Mouse (Mus musculus) hindbrain, embryonic 10.5 days (tissue): ENCODE results near the gene Eef1e1. TPM values are rescaled to one million over a fixed set of nuclear protein-coding genes. Genes with fewer than 3 reads are reported as not detected.
"Not testable (repeated sequence)": the region's sequence is repeated elsewhere in the genome, so short reads cannot be mapped to it uniquely, and the experiment has no call there.

Experiments used
- DNase-seq: peaks from one replicate; pipeline ENCODE4 v3.0.0-alpha.2; 2017; ENCODE audit warnings: low spot score
- H3K27ac ChIP-seq: fragments of 300-500 bp; sonication (generic); 2 replicates; pipeline ENCODE4 v1.5.1; 2016; ENCODE audit warnings: mild to moderate bottlenecking, moderate library complexity
- H3K27me3 ChIP-seq: fragments of 300-500 bp; sonication (generic); 2 replicates; pipeline ENCODE4 v1.6.1; 2016; ENCODE audit warnings: mild to moderate bottlenecking; ENCODE audit not compliant: poor library complexity, insufficient read depth, severe bottlenecking
- H3K36me3 ChIP-seq: fragments of 300-500 bp; sonication (generic); 2 replicates; pipeline ENCODE4 v1.6.1; 2016; ENCODE audit warnings: mild to moderate bottlenecking, moderate library complexity
- H3K4me1 ChIP-seq: fragments of 300-500 bp; sonication (generic); replicated peaks from 2 replicates; pipeline ENCODE4 v1.6.1; 2016; ENCODE audit warnings: mild to moderate bottlenecking
- H3K4me3 ChIP-seq: fragments of 300-500 bp; sonication (generic); 2 replicates; pipeline ENCODE4 v1.5.1; 2016; ENCODE audit warnings: mild to moderate bottlenecking, moderate library complexity
- H3K9me3 ChIP-seq: fragments of 300-500 bp; sonication (generic); 2 replicates; pipeline ENCODE4 v1.6.1; 2016; ENCODE audit warnings: mild to moderate bottlenecking, moderate library complexity
- WGBS: fragments of 180-500 bp; shearing (Covaris S2); methylation state at CpG from one replicate; pipeline ENCODE4 v1.1.7; 2016; 5-methylcytosine and 5-hydroxymethylcytosine counted together
- polyA plus RNA-seq: library from polyadenylated mRNA; unstranded; fragments of >200 nt; fragmentation: Nextera tagmentation; extraction: Ambion mirVana; gene quantifications from 2 replicates; pipeline ENCODE4 v1.2.1, GENCODE M21; 2016

Gene Eef1e1
- 69.4 and 71.5 TPM in 2 replicates for polyA plus RNA-seq

GRCm38 (mm10) chr13:38658528-38659280 is at the start of gene Eef1e1:
Gene Eef1e1 (minus strand): TSS chr13:38659058.
- under 1% methylated on average over 59 of the region's 59 CpGs for WGBS
- peak; percentile 95 for DNase-seq
- Histone ChIP-seq H3K4me1 (peaks cover 12% of the 10 kb centered on the region), H3K9me3 (0 out of 2 replicates have a peak, but pooled peaks cover 3% of the 10 kb centered on the region), H3K27me3 (no peaks in the 10 kb centered on the region), H3K4me3 (peak within 1 kb of the TSS; percentile 95), H3K36me3 (peaks cover 32% of the 10 kb centered on the region), H3K27ac (peak within 1 kb of the TSS; percentile 97)

- no peaks in the 10 kb centered on the region for H3K4me1 ChIP-seq
- H3K27me3 ChIP-seq, result no peaks in the 10 kb centered on the region
- H3K4me3 ChIP-seq, result no peak overlapping the region
- no peaks in the 10 kb centered on the region for H3K36me3 ChIP-seq
- no peaks in the 10 kb centered on the region for H3K9me3 ChIP-seq
- DNase-seq, result no peak
- WGBS, result 87% methylated on average over 6 of the region's 6 CpGs
- H3K27ac ChIP-seq, result no peak overlapping the region
Observed at GRCm38 (mm10) chr13:38690845-38691244, 32.0 kb upstream of the Eef1e1 start.

- Histone ChIP-seq H3K4me1 (no peaks in the 10 kb centered on the region), H3K36me3 (no peaks in the 10 kb centered on the region), H3K27me3 (no peaks in the 10 kb centered on the region), H3K27ac (no peak overlapping the region), H3K4me3 (no peak overlapping the region), H3K9me3 (no peaks in the 10 kb centered on the region)
- 60% methylated on average over 3 of the region's 3 CpGs for WGBS
- DNase-seq, result peak; percentile 16
Observed at GRCm38 (mm10) chr13:38690028-38690427, 31.2 kb upstream of the Eef1e1 start.

- DNase-seq, result no peak
- no peak overlapping the region for H3K27ac ChIP-seq
- H3K36me3 ChIP-seq, result no peaks in the 10 kb centered on the region
- no peaks in the 10 kb centered on the region for H3K27me3 ChIP-seq
- no peaks in the 10 kb centered on the region for H3K4me1 ChIP-seq
- no peak overlapping the region for H3K4me3 ChIP-seq
- no peaks in the 10 kb centered on the region for H3K9me3 ChIP-seq
- 88% methylated on average over 11 of the region's 11 CpGs for WGBS
Observed at GRCm38 (mm10) chr13:38688761-38689160, 29.9 kb upstream of the Eef1e1 start.

DNA sequence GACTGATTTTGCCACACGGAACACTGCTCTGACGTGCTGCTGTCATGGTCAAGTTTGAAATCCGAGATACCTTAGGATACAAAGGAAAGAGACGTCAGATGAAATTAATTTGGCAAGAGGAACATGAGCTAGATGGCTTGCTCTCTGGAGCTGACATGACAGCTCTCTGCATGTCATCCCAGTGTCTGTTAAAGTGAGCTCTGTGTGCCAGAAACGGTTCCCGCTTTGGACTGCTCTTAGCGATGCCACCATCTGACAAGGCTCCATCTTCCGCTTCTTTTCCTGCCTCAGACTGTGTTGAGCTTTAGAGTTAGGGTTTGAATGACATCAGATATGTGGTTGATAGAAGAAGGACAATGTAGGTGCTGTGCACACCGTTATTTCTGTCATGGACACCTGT is 13.5 kb upstream of the Eef1e1 start:
- Histone ChIP-seq H3K36me3 (no peaks in the 10 kb centered on the region), H3K27me3 (no peaks in the 10 kb centered on the region), H3K9me3 (no peaks in the 10 kb centered on the region), H3K27ac (no peak overlapping the region), H3K4me3 (no peak overlapping the region), H3K4me1 (no peaks in the 10 kb centered on the region)
- no peak for DNase-seq
- WGBS, result 82% methylated on average over 9 of the region's 9 CpGs

- not testable (repeated sequence) for H3K27ac ChIP-seq, H3K36me3 ChIP-seq, H3K4me1 ChIP-seq, DNase-seq, H3K9me3 ChIP-seq, H3K4me3 ChIP-seq, H3K27me3 ChIP-seq
- 90% methylated on average over 6 of the region's 6 CpGs for WGBS
Observed at GRCm38 (mm10) chr13:38671451-38671850, 12.6 kb upstream of the Eef1e1 start.

GRCm38 (mm10) chr13:38670051-38670450 is 11.2 kb upstream of the Eef1e1 start:
- H3K27me3 ChIP-seq, result no peaks in the 10 kb centered on the region
- H3K27ac ChIP-seq, result no peak overlapping the region
- H3K9me3 ChIP-seq, result no peaks in the 10 kb centered on the region
- no peaks in the 10 kb centered on the region for H3K4me1 ChIP-seq
- DNase-seq, result no peak
- no peak overlapping the region for H3K4me3 ChIP-seq
- no peaks in the 10 kb centered on the region for H3K36me3 ChIP-seq

DNA sequence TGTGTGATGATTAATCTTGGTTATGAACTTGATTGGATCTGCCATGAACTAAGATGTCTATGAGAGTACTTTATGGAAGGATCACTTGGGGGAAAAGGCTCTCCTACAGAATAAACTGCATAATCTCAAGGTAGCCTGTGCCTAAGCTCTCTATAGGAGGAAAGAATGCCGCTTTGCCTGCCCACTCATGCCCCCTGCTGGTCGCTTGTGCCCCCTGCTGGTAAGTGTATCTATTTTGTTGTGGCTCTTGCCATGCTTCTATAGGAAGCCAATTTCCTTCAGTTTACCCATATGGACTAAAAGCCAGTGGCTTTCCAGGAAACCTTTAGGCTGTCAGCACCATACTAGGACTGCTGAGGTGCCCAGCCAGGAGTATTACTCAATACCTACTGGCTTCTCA is 9.7 kb upstream of the Eef1e1 start:
- H3K27me3 ChIP-seq, result no peaks in the 10 kb centered on the region

DNA sequence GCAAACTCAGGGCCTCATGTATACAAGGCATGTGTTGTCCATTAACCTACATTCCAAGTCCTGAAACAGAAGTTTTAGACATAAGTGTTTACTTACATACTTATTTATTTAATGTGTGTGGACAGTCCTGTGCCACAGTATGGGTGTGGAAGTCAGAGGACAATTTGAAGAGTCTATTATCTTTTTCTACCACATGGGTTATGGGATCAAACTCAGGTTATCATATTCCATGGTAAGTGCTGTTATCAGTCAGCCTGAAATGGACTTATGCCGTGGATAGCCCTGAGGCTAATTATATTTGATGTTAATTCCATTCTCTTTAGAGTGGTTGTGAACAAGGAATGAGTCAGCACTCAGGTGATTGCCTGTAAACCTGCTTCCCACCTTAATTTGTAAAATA is 5.9 kb upstream of the Eef1e1 start:
- Histone ChIP-seq H3K36me3 (no peaks in the 10 kb centered on the region), H3K27me3 (no peaks in the 10 kb centered on the region), H3K4me3 (no peak overlapping the region), H3K9me3 (0 out of 2 replicates have a peak, but pooled peaks cover 3% of the 10 kb centered on the region), H3K4me1 (no peaks in the 10 kb centered on the region), H3K27ac (no peak overlapping the region)
- 78% methylated on average over 1 of the region's 1 CpGs for WGBS
- no peak for DNase-seq

More for the DNA sequence above, 9.7 kb upstream of the Eef1e1 start:
- Histone ChIP-seq H3K4me3 (no peak overlapping the region), H3K4me1 (no peaks in the 10 kb centered on the region), H3K36me3 (no peaks in the 10 kb centered on the region), H3K27ac (no peak overlapping the region), H3K9me3 (no peaks in the 10 kb centered on the region)
- WGBS, result 31% methylated on average over 2 of the region's 2 CpGs
- no peak for DNase-seq

DNA sequence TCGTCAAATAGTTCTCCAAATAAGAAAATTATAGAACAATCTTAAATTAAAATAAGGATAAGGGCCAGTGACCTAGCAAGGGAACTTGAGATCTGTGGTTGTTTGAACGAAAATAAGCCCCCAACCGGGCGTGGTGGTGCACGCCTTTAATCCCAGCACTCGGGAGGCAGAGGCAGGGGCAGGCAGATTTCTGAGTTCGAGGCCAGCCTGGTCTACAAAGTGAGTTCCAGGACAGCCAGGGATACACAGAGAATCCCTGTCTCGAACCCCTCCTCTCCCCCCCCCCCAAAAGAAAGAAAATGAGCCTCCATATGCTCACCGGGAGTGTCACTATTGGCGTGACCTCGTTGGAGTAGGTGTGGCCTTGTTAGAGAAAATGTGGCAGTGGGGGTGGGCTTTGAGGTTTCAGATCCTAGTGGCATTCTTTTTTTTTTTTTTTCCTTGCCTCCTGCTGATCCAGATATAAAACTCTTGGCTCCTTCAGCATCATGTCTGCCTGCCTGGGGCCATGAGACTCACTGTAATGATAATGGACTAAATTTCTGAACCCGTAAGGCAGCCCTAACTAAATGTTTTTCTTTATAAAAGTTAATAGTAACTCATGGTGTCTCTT is 772 bp upstream of the Eef1e1 start:
- peaks cover 12% of the 10 kb centered on the region for H3K4me1 ChIP-seq
- no peak overlapping the region; the same call in 1 of the 2 replicates for H3K4me3 ChIP-seq
- peaks cover 23% of the 10 kb centered on the region for H3K36me3 ChIP-seq
- H3K27ac ChIP-seq, result no peak overlapping the region
- no peaks in the 10 kb centered on the region for H3K27me3 ChIP-seq
- DNase-seq, result no peak
- WGBS, result 87% methylated on average over 12 of the region's 12 CpGs
- 0 out of 2 replicates have a peak, but pooled peaks cover 3% of the 10 kb centered on the region for H3K9me3 ChIP-seq

- H3K27ac ChIP-seq, result peak overlapping the region; percentile 97
- H3K4me3 ChIP-seq, result peak overlapping the region; percentile 95
- WGBS, result 27% methylated on average over 4 of the region's 4 CpGs
- H3K9me3 ChIP-seq, result 0 out of 2 replicates have a peak, but pooled peaks cover 3% of the 10 kb centered on the region
- H3K27me3 ChIP-seq, result no peaks in the 10 kb centered on the region
- peaks cover 41% of the 10 kb centered on the region for H3K36me3 ChIP-seq
- DNase-seq, result no peak
- H3K4me1 ChIP-seq, result peaks cover 12% of the 10 kb centered on the region
Observed at GRCm38 (mm10) chr13:38657865-38658264, 993 bp downstream of the Eef1e1 start.

DNA sequence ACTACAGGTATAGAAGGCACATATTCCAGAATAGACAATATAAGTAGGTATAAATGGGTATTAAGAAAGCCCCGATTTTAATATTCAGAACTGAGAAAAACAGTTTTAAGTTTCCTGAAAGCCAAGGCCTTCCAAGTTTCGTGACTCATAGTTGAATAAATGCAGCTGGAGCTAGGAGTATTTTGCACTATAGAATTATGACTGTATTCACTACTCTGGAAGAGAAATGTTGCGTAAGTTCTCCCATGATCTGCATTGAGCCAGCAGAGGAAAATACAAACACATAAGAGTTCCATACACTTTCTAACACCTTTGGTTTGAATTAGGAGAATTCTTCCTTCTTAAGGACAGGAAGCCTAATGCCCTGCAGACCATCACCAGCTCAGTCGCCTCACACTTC is 8.6 kb downstream of the Eef1e1 start:
- Histone ChIP-seq H3K27ac (no peak overlapping the region), H3K27me3 (no peaks in the 10 kb centered on the region), H3K9me3 (no peaks in the 10 kb centered on the region), H3K36me3 (peaks cover 100% of the 10 kb centered on the region), H3K4me3 (no peak overlapping the region), H3K4me1 (no peaks in the 10 kb centered on the region)
- no peak for DNase-seq
- 92% methylated on average over 4 of the region's 4 CpGs for WGBS

GRCm38 (mm10) chr13:38649069-38649468 is 9.8 kb downstream of the Eef1e1 start:
- no peaks in the 10 kb centered on the region for H3K9me3 ChIP-seq
- H3K27ac ChIP-seq, result no peak overlapping the region
- WGBS, result 92% methylated on average over 4 of the region's 4 CpGs
- no peaks in the 10 kb centered on the region for H3K4me1 ChIP-seq
- no peaks in the 10 kb centered on the region for H3K27me3 ChIP-seq
- DNase-seq, result no peak
- no peak overlapping the region for H3K4me3 ChIP-seq
- H3K36me3 ChIP-seq, result peaks cover 100% of the 10 kb centered on the region
